Mouse (Mus musculus): ENCODE data around the gene Tmem150a. TPM values are rescaled to one million over a fixed set of nuclear protein-coding genes. Genes with fewer than 3 reads are reported as not detected.

Tmem150a gene
- total RNA-seq, 2 experiments from 2014 or later, result 8.5 to 11.9 TPM

DNA sequence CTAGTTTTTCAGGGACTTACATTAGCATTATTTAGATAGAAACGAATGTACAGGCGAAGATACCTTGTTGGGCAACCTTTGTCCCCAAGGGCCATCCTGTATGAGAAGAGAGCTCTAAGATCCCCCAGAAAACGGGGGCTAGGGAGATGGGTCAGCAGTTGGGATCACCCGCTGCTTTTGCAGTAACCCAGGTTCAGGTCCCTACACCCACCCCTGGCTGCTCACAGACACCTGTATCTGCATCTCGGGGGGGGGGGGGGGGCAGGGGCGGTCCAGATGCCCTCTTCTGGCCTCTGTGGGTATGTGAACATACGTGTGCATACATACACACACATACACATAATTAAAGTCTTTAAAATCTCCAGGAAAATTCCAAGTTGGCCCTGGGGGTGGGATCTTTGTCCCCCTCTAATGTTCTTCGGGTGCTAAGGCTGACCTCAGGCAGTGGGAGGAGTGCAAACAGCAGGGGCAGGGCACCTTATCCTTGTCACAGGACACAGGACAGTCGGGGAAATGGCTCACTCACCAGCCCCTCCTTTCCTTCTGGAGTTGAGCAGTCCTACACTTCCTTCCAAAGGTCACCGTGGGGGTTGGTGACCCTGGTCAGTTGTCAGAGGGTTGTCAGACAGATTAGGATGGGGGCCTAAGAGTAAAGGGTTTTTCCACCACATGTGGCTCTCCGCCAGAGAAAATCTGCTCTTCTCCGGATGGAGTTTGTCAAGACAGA is 35.7 kb downstream of the Tmem150a start:
- no peak for DNase-seq (ENCODE audit: extremely low spot score in 1 of 2, low spot score in 1 of 2)

DNA sequence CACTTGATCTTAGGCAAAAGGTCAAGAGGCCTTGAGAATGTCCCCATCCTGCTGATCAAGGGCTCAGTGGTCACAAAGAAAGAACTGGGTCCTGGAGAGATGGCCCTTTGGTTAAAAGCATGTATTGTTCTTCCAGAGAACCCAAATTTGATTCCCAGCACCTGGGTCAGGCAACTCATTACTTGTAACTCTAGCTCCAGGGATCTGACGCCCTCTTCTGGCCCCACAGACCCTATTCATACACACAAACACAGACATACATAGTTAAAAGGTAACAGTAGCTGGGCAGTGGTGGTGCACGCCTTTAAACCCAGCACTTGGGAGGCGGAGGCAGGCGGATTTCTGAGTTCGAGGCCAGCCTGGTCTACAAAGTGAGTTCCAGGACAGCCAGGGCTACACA is 37.1 kb downstream of the Tmem150a start:
- no peak for DNase-seq (ENCODE audit: extremely low spot score in 1 of 2, low spot score in 1 of 2)

DNA sequence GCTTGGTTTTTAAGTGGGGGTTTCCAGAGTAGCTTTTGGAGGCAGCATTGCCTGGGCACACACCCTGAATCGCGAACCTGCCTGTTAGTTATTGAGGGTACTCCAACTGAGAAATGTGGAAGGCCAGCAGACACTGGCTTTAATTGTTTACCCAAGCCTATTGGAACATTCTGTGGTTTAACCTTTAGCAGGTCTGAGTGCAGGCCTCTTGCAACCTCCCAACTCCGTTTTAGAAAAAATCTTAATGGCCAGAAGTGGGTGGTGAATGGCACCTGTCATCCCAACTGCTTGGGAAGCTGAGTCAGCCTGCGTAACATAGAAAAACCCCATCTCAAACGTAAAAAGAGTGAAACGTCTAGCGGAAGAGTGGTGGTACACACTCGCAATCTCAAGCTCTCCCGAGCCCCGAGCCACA is 41.6 kb downstream of the Tmem150a start:
- no peak for DNase-seq (ENCODE audit: extremely low spot score in 1 of 2, low spot score in 1 of 2)

DNA sequence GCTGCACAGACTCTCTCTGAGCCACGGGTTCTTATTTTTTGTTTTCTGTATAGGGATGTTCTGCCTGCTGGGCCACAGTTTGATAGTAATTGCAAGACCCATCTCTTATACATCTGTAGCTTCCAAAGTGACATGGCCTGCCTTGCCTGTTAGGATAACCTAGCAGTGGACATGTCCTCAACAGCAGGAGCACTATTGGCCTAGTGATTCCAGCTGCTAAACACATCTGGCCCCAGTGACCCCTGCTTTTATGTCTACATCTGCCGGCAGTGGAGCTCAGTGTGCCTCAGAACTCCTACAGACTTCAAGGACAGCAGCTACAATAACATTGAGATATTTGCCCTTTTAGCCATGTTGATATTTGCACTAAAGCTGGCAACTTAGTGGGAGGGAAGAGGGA is 44.7 kb downstream of the Tmem150a start:
- no peak for DNase-seq (ENCODE audit: extremely low spot score in 1 of 2, low spot score in 1 of 2)

DNA sequence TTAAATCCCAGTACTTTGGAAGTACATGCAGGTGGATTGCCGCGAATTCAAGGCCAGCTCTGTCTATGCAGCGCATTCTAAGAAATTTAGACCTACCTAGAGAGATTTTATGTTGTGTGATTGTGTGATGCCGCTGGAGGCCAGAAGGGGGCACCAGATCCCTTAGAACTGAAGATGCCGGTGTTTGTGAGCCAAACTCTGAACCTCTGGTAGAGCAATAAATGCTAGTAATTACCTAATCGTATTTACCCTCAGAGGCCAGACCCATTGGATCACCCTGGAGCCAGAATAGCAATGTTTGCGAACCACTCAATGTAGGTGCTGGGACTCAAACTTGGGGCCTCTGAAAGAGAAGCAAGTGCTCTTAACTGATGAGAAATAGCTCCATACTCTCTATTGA is 46.6 kb downstream of the Tmem150a start:
- peak; percentile 34 to 79 for DNase-seq (ENCODE audit: extremely low spot score in 1 of 2, low spot score in 1 of 2)

DNA sequence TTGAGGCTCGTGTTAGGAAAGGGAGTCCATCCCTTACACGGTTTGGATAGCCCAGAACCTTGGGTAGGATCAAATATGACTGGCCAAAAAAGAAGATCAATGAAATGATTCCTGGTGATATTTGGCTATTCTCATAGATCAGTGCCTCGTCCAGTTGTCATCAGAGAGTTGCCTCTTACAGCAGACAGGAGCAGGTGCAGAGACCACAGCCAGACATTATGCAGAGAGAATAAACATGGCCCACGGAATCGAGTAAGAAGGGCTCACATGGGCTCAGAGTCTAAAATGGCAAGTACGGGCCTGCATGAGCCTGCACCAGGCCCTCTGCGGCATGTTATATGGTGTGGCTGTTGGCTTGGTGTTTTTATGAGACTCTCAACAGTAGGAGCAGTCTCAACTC is 50.1 kb downstream of the Tmem150a start:
- DNase-seq (ENCODE audit: extremely low spot score in 1 of 2, low spot score in 1 of 2), result no peak

DNA sequence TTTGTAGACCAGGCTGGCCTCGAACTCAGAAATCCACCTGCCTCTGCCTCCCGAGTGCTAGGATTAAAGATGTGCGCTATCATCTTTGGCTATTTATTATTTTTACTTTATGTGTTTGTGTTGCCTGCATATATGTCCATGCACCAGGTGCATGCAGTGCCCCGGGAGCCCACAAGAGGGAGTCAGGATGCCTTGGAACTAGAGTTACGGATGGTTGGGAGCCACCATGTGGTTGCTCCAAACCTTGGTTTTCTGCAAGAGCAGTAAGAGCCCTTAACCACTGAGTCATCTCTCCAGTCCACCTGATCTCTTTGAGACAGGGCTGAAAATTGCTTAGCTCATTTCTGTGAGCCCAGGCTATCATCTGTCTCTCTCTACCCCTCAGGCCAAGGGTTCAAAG is 51.9 kb downstream of the Tmem150a start:
- peak; percentile 47 to 87 for DNase-seq (ENCODE audit: extremely low spot score in 1 of 2, low spot score in 1 of 2)

Other genes starting within 250 kb of the Tmem150a start
- 1 to 10 TPM; 2.3 to 2.8 TPM for gene Atoh8, start 119.9 kb upstream of the Tmem150a start, total RNA-seq (2021)
- gene Sftpb, start 50.8 kb upstream of the Tmem150a start, total RNA-seq (2021), result not detected
- gene Usp39, start 10.3 kb upstream of the Tmem150a start, total RNA-seq (2021), result 10 to 100 TPM; 31.4 to 36.4 TPM
- 10 to 100 TPM; 13.1 to 15.8 TPM for gene 0610030E20Rik, start 8.1 kb upstream of the Tmem150a start, total RNA-seq (2021)
- 10 to 100 TPM; 75.9 to 83.5 TPM for gene Rnf181, start 11.5 kb downstream of the Tmem150a start, total RNA-seq (2021)
- gene Vamp5, start 25.0 kb downstream of the Tmem150a start, total RNA-seq (2021), result 1 to 10 TPM; 3.9 to 4.6 TPM
- 10 to 100 TPM; 14.3 to 16.2 TPM for gene Vamp8, start 35.3 kb downstream of the Tmem150a start, total RNA-seq (2021)
- gene Ggcx, start 58.9 kb downstream of the Tmem150a start, total RNA-seq (2021), result 10 to 100 TPM; 19.8 to 22.4 TPM
- gene Mat2a, start 84.1 kb downstream of the Tmem150a start, total RNA-seq (2021), result 100 to 1,000 TPM; 155 to 171 TPM
- 1 to 10 TPM in 1 of 2 experiments, under 1 TPM in 1; 0.62 to 1.3 TPM for gene Sh2d6, start 166.3 kb downstream of the Tmem150a start, total RNA-seq (2021)
- 1 to 10 TPM; 3.5 to 4.0 TPM for gene Capg, start 188.9 kb downstream of the Tmem150a start, total RNA-seq (2021)
- 10 to 100 TPM; 22.0 to 23.4 TPM for gene Elmod3, start 243.0 kb downstream of the Tmem150a start, total RNA-seq (2021)
- gene Retsat, start 243.0 kb downstream of the Tmem150a start, total RNA-seq (2021), result 10 to 100 TPM; 57.8 to 58.7 TPM

All from layer of hippocampus, postnatal 25 days (tissue).